Mouse (Mus musculus): ENCODE measurements around the gene Olfr887. TPM values are rescaled to one million over a fixed set of nuclear protein-coding genes. Genes with fewer than 3 reads are reported as not detected.

The Olfr887 gene
- not detected for total RNA-seq (2021)
- long read RNA-seq, experiment 1 = 0 reads
- long read RNA-seq, experiment 2 = 0 reads

- DNase-seq (ENCODE audit: low spot score in 2 of 2) = no peak
Measured at GRCm38 (mm10) chr9:38083772-38084171, at the start of gene Olfr887. Olfr887 (plus strand) TSS chr9:38084072.

- DNase-seq (ENCODE audit: low spot score in 2 of 2) = no peak
Measured at GRCm38 (mm10) chr9:38046255-38046654, 37.6 kb upstream of the Olfr887 start, which contains the start of gene Olfr884. Olfr884 (plus strand) TSS chr9:38046555.

GRCm38 (mm10) chr9:38061022-38061421 is 22.9 kb upstream of the Olfr887 start, which contains the start of gene Olfr885:
Olfr885 (plus strand) TSS chr9:38061322.
- no peak for DNase-seq (ENCODE audit: low spot score in 2 of 2)

- no peak for DNase-seq (ENCODE audit: low spot score in 2 of 2)
Measured at GRCm38 (mm10) chr9:38107828-38108227, 24.0 kb downstream of the Olfr887 start, which contains the start of gene Olfr888. Olfr888 (plus strand) TSS chr9:38108128.

- DNase-seq (ENCODE audit: low spot score in 2 of 2) = no peak
Measured at GRCm38 (mm10) chr9:38114898-38115297, 31.0 kb downstream of the Olfr887 start, which contains the start of gene Olfr889. Olfr889 (plus strand) TSS chr9:38115198.

Other genes starting within 250 kb of the Olfr887 start
- gene Olfr877, start 229.8 kb upstream of the Olfr887 start, total RNA-seq (2021) = not detected
- gene Olfr145, start 187.3 kb upstream of the Olfr887 start, total RNA-seq (2021) = not detected
- not detected for gene Olfr878, start 166.2 kb upstream of the Olfr887 start, total RNA-seq (2021)
- gene Olfr881, start 92.2 kb upstream of the Olfr887 start, total RNA-seq (2021) = not detected
- gene Olfr883, start 58.3 kb upstream of the Olfr887 start, total RNA-seq (2021) = not detected
- not detected for gene Olfr884, start 37.5 kb upstream of the Olfr887 start, total RNA-seq (2021)
- not detected for gene Olfr885, start 22.8 kb upstream of the Olfr887 start, total RNA-seq (2021)
- not detected for gene Olfr888, start 24.1 kb downstream of the Olfr887 start, total RNA-seq (2021)
- gene Olfr889, start 31.1 kb downstream of the Olfr887 start, total RNA-seq (2021) = not detected
- gene Olfr890, start 58.4 kb downstream of the Olfr887 start, total RNA-seq (2021) = not detected
- gene Olfr891, start 96.7 kb downstream of the Olfr887 start, total RNA-seq (2021) = not detected
- not detected for gene Olfr893, start 124.3 kb downstream of the Olfr887 start, total RNA-seq (2021)
- gene Olfr894, start 134.0 kb downstream of the Olfr887 start, total RNA-seq (2021) = not detected
- gene Olfr143, start 168.7 kb downstream of the Olfr887 start, total RNA-seq (2021) = not detected
- not detected for gene Olfr895, start 183.8 kb downstream of the Olfr887 start, total RNA-seq (2021)
- not detected for gene Olfr896-ps1, start 207.0 kb downstream of the Olfr887 start, total RNA-seq (2021)
- gene Olfr25, start 245.0 kb downstream of the Olfr887 start, total RNA-seq (2021) = not detected